Mouse (Mus musculus) ovary, postnatal 14 days (tissue): ENCODE measurements around the gene Gm10160.

ENCODE experiments used
- DNase-seq: peaks from one replicate; pipeline ENCODE4 v3.0.0; 2022; ENCODE audit warnings: low spot score

Gene Gm10160

GRCm38 (mm10) chr7:81827806-81828667 lies 27.6 kb downstream of the Gm10160 start:
- DNase-seq = no peak

GRCm38 (mm10) chr7:81825381-81825780 lies 30.2 kb downstream of the Gm10160 start:
- DNase-seq = no peak

GRCm38 (mm10) chr7:81824906-81825305 lies 30.7 kb downstream of the Gm10160 start:
- DNase-seq = no peak

- no peak for DNase-seq
Measured at GRCm38 (mm10) chr7:81806067-81806466, 49.5 kb downstream of the Gm10160 start.
